Mouse (Mus musculus): Measurements from ENCODE around the gene Slc28a1.
"Not testable (repeated sequence)": the region's sequence is repeated elsewhere in the genome, so short reads cannot be mapped to it uniquely, and the experiment has no call there.

The Slc28a1 gene

GRCm38 (mm10) chr7:81169351-81169750 is 54.8 kb downstream of the Slc28a1 start:
- no peak for DNase-seq (ENCODE audit: low spot score)

- DNase-seq (ENCODE audit: low spot score), result no peak
Observed at GRCm38 (mm10) chr7:81173931-81174330, 59.3 kb downstream of the Slc28a1 start.

DNA sequence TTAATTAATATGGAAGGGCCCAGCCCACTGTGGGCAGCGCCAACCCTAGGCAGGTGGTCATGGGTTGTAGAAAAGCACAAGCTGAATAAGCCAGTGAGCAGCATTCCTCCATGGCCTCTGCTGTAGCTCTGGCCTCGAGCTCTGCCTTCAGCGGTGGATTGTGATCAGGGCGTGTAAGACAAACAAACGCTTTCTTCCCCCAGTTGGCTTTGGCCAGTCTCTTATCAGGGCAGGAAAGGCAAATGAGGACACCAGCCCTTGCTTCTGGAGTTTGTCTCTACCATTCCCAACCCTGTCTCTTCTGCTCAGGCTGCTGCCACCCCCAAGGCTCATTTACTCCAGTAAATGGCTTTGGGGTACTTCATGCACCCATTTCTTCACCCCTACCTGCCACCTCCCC is 60.1 kb downstream of the Slc28a1 start:
- DNase-seq (ENCODE audit: low spot score), result no peak

DNA sequence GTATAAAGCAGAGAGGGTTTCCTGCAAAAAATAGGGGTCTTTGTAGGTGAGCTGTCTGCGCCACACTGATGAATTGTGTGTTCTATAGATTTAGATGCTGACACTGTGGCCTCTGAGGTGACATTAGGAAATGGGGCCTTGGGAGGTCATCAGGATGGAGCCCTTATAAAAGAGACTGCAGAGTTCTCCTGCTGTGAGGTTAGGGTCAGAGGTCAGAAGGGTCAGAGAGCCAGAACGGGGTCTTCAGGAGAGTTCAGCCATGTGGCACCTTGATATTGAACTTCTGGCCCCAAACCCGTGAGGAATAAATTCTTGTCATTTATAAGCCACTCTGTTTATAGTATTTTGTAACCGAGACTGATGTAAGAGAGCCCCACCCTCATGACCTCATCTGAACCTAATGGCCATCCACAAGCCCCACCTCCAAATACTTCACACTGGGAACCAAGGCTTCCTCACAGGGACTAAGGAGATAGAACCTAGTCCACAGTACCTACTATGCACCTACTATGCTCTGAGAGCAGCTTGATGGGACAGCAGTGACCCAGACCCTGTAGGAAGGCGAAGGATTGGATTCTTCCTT is 61.7 kb downstream of the Slc28a1 start:
- no peak for DNase-seq (ENCODE audit: low spot score)

DNA sequence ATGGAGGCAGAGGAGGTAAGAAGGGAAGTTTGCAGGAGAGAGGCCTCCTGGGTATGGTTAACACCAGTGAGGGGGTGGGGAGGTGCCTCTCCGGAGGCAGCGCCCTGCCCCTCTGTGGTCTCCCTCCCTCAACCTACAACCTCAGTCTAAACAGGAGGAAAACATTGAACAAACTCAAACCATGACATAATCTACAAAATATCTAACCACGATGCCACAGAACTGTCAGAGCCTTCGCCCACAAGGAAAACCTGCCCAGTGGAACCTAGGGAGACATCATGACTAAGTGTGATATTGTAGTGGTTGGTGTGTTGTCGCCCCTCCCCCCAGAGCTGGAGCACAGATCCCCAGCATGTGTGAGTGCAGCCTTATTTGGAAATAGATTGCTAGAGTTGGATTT is 64.9 kb downstream of the Slc28a1 start:
- DNase-seq (ENCODE audit: low spot score), result no peak

DNA sequence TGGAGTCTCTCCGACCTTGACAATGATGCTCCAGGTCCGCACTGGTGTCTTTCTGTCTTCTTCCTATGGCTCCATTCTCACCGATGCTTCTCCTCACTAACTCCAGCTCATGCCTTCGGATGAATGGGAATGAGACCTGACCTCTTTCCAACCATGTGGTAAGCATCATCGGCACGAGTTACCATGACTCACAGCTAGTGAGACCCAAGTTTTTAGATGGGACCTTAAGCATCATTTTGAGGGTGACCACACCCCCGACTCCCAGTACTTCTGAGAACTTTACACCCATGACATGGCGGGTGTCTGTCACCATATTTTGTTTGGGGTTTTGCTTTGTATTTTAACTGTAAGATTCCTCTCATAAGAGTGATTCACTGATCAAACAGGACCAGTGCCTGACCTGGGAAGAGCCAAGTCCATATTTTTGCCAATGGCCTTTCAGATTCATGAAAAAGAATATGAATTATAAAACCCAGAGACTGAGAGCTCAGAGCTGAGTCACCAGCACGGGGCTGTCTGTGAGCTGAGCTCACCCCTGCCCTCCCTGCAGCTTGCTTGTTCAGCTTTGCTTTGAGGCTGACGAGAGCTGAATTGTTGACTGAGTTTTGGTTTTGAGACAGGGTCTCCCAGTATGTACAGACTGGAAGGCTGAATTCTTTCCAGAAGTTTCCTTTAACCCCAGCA is 68.0 kb downstream of the Slc28a1 start:
- DNase-seq (ENCODE audit: low spot score), result no peak

- DNase-seq (ENCODE audit: low spot score), result no peak
Observed at GRCm38 (mm10) chr7:81183181-81183580, 68.6 kb downstream of the Slc28a1 start.

DNA sequence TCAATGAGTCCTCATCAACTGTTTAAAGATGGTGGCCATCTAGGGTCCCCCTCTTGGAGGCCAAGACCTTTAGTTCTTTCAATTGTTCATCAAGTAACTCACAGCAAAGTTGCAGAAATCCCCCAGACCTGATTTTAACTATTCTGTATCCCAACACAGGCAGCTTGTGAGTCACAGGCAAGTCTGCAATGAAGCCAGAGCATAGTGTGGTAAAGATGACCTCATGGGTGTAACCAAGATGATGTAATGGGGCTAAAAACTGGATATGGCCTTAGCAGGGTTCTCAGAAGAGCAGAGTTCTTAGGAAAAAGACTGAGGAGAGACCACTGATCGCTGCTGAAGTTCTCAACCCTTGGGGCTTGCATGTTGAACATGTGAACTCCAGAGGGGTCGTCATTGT is 69.5 kb downstream of the Slc28a1 start:
- DNase-seq (ENCODE audit: low spot score), result no peak

DNA sequence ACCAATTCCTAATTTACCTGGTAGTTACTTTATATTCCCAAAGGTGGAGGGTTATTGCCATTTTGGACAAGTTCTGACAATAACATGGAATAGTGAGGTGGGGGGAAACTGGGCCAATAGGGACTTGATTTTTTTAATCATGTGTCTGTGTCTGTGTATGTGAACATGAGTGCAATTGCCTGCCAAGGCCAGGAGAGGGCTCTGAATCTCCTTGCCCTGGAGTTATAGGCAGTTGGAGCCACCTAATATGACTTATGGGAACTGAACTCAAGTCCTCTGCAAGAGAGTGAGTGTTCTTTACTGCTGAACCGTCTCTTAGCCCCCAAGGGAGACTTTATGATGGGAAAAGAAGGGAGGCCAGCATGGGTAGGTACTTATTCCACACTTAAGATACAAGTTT is 70.1 kb downstream of the Slc28a1 start:
- DNase-seq (ENCODE audit: low spot score), result no peak

- DNase-seq (ENCODE audit: low spot score), result not testable (repeated sequence)
Observed at GRCm38 (mm10) chr7:81186036-81186435, 71.4 kb downstream of the Slc28a1 start.

DNA sequence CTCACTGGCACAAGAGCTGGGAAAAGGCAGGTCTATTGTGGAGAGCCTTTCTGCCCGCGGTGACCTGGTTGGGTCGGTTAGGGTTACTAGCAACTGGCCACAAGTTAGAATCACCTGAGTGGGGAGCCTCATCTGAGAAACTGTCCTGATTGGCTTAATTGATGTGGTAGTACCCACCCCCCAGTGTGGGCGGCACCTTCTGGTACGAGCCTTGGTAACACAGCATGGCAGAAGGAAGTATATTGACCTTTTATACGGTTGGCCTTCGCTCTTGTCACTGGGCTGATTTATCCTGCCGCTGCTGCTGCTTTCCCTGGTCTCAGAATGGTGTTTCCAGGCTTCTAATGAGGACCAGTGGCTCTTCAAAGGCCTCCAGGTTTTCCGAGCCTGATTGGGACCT is 74.6 kb downstream of the Slc28a1 start:
- DNase-seq (ENCODE audit: low spot score), result no peak

- DNase-seq (ENCODE audit: low spot score), result no peak
Observed at GRCm38 (mm10) chr7:81195509-81195908, 80.9 kb downstream of the Slc28a1 start.

DNA sequence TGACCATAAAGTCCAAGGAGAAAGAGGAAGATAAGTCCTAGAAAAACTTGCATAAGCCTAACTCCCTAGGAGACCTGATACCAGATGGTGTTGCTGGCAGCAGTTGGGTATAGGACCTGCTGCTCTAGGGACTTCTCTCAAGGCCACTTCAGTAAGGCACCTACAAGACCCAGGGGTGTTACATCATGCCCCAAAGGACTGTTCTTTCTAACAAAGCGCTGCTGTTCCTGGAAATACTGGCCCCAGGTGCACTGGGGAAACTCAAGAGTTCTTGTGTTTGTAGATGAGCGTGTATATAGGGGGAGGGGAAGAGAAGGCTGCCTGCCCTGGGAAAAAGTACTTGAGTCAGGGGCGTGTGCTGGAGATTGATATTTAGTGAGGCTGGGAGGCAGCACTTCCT is 82.2 kb downstream of the Slc28a1 start:
- no peak for DNase-seq (ENCODE audit: low spot score)

DNA sequence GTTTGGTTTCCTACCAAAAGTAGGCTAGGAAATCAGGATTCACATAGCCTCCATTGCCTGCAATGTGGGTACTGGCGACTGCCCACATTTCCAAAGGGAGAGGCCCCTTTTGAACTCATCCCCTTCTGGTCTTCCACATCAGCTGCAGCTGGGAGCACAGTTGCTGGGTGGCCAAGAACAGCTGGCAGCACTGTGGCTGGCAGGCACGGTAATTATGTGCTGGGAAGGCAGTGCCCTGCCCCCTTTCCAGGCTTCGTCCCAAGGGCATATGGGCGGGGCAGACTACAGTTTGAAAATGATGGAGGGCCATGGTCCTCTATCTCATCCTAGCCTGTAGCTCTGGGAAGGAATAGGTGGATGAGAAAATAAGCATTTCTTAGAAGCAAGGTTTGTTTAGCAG is 83.9 kb downstream of the Slc28a1 start:
- DNase-seq (ENCODE audit: low spot score), result no peak

- no peak for DNase-seq (ENCODE audit: low spot score)
Observed at GRCm38 (mm10) chr7:81199109-81199508, 84.5 kb downstream of the Slc28a1 start.

DNA sequence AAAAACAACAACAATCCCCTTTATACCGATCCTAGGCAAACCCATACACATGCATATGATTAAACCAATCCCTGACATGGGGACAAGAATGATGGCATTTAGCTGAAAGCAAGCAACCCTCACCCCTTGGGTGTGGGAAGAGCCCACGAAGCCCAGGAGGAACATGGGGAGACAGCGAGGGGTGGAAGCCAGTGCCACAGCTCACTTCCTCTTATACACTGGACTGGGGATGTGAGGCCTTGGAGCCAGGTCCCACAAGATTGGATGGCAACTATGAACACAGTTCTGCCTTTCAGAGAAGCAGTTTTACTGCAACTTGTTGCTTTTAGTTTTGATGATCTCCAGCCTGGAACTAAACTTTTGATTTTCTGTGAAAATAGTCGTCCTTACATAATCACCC is 85.2 kb downstream of the Slc28a1 start:
- DNase-seq (ENCODE audit: low spot score), result no peak

DNA sequence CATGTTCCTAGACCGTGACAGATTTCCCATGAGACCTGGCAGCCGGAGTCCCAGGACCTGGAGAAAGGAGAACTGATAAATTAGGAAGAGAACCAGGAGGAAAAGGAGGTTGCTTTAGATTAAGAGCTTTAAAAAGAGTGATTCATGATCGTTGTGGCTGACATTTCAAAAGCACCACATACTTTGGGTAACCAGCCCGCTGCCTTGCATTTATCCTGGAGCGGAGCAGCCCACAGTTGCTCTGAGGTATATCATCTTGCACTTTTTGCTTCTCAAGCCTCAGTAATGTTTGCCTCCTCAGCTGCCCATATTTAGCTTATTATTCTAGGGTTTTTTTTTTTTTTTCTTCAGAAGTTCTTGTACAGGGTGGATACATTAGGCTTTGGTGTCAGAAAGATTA is 87.8 kb downstream of the Slc28a1 start:
- no peak for DNase-seq (ENCODE audit: low spot score)

DNA sequence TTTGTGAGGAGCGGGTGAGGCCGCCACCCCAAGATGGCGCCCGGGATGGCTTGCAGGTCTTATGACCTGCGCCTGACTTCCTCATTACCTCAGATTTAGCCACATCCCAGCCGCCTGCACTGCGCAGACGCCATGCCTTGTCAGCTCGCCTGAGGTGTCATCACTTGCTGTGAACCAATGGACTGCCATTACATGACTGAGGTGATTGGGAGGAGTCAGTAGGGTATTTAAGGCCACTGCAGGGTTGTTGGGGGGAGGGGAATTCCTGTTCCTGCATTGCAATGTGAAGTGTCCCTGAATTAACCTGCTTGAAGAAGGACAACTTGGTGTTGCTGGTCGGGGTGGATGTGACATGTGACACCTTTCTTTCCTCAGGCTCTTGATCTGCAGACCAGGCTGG is 89.0 kb downstream of the Slc28a1 start:
- DNase-seq (ENCODE audit: low spot score), result not testable (repeated sequence)

- DNase-seq (ENCODE audit: low spot score), result peak; percentile 36
Observed at GRCm38 (mm10) chr7:81208944-81209343, 94.3 kb downstream of the Slc28a1 start.

- no peak for DNase-seq (ENCODE audit: low spot score)
Observed at GRCm38 (mm10) chr7:81209979-81210685, 95.5 kb downstream of the Slc28a1 start.

DNA sequence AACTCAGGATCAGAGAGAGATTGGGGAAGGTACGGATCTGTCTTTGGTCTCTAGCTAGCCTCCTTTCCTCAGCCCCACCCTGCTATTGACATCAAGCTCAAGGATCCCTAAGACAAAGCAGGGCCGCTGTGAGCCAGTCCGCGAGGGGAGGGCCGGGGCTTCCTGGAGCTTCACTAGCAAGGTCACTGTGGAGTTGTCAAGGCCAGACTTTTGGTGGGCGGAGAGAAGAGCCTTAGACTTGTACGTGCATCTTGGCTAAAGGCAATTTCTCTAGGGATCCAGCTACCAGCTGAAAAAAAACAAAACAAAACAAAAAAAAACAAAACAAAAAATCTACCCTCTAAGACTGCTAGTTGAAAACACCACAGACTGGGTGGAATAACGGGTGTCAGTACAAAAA is 97.2 kb downstream of the Slc28a1 start:
- no peak for DNase-seq (ENCODE audit: low spot score)

DNA sequence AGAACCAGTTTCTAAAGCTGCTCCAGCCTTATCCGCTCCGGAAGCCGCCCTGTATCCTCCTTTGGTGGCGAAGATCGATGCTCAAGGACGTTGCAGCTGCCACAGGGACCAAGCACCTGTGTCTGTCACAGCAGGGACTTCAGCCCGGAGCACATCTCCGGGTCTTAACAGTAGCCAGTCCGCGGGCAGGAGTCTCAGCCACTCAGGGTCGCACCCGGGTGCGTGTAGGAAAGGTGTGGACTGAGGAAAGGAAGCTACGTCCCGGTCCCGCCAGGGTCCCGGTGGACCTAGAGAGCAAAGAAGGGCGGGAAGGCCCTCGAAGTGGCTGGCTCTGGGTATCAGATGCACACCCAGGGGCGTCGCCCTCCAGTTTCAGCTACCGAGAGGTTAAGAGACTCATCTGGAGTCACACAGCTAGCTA is 97.7 kb downstream of the Slc28a1 start:
- no peak for DNase-seq (ENCODE audit: low spot score)

GRCm38 (mm10) chr7:81212697-81213346 is 98.2 kb downstream of the Slc28a1 start:
- DNase-seq (ENCODE audit: low spot score), result peak; percentile 61
